Mouse (Mus musculus): ENCODE results near the gene Guca2a. TPM values are rescaled to one million over a fixed set of nuclear protein-coding genes. Genes with fewer than 3 reads are reported as not detected.

Gene Guca2a
- total RNA-seq, 4 experiments from 2014 or later: not detected

Other genes starting within 250 kb of the Guca2a start
- under 1 TPM in 1 of 4 experiments, not detected in 3; 0.29 TPM for gene Ccdc30, start 222.2 kb upstream of the Guca2a start, total RNA-seq (2022)
- 1 to 10 TPM; 3.7 to 6.7 (median 4.8) TPM for gene Ppcs, start 215.3 kb upstream of the Guca2a start, total RNA-seq (2022)
- not detected for gene Zmynd12, start 214.9 kb upstream of the Guca2a start, total RNA-seq (2022)
- not detected for gene Rimkla, start 145.1 kb upstream of the Guca2a start, total RNA-seq (2022)
- gene Foxj3, start 100.7 kb upstream of the Guca2a start, total RNA-seq (2022): 10 to 100 TPM; 30.0 to 33.6 (median 31.3) TPM
- gene Frg2f1, start 98.2 kb upstream of the Guca2a start, total RNA-seq (2022): 1 to 10 TPM; 3.6 to 4.9 (median 4.4) TPM
- gene Guca2b, start 21.2 kb downstream of the Guca2a start, total RNA-seq (2022): not detected
- 1 to 10 TPM; 2.9 to 4.5 (median 3.9) TPM for gene Hivep3, start 96.1 kb downstream of the Guca2a start, total RNA-seq (2022)